Mouse (Mus musculus) liver, adult 2 months (tissue): ENCODE data around the gene Rab3ip. TPM values are rescaled to one million over a fixed set of nuclear protein-coding genes. Genes with fewer than 3 reads are reported as not detected.

Source experiments
- DNase-seq: peaks from one replicate; pipeline ENCODE4 v3.0.0-alpha.2; 2011; ENCODE audit warnings: low read depth, low spot score; ENCODE audit errors: extremely low read depth
- H3K27ac ChIP-seq: fragments of 200-500 bp; replicated peaks from 2 replicates; pipeline ENCODE4 v1.5.1; 2012; ENCODE audit warnings: low read depth, mild to moderate bottlenecking, control low read depth, inconsistent platforms, low read length; ENCODE audit not compliant: insufficient read depth
- H3K27me3 ChIP-seq: fragments of 200-500 bp; 2 replicates; pipeline ENCODE4 v1.6.1; 2012; ENCODE audit warnings: mild to moderate bottlenecking, moderate library complexity, low read length, inconsistent platforms; ENCODE audit not compliant: control insufficient read depth, insufficient read depth
- H3K36me3 ChIP-seq: fragments of 200-500 bp; 2 replicates; pipeline ENCODE4 v1.6.1; 2012; ENCODE audit warnings: low read length, inconsistent platforms; ENCODE audit not compliant: control insufficient read depth, insufficient read depth
- H3K4me1 ChIP-seq: fragments of 200-500 bp; 2 replicates; pipeline ENCODE4 v1.6.1; 2011; ENCODE audit warnings: low read length; ENCODE audit not compliant: control insufficient read depth, insufficient read depth
- H3K4me3 ChIP-seq: fragments of 200-500 bp; 2 replicates; pipeline ENCODE4 v1.5.1; 2011; ENCODE audit warnings: low read depth, mild to moderate bottlenecking, control low read depth, low read length, moderate library complexity; ENCODE audit not compliant: insufficient read depth
- H3K79me2 ChIP-seq: fragments of 200-500 bp; 2 replicates; pipeline ENCODE4 v1.6.1; 2012; ENCODE audit warnings: inconsistent platforms, mild to moderate bottlenecking, low read length, moderate library complexity; ENCODE audit not compliant: control insufficient read depth, insufficient read depth
- H3K9ac ChIP-seq: fragments of 200-500 bp; 2 replicates; pipeline ENCODE4 v1.6.1; 2012; ENCODE audit warnings: low read depth, mild to moderate bottlenecking, control low read depth, inconsistent platforms, low read length
- CTCF ChIP-seq: fragments of 200-500 bp; IDR thresholded peaks from 2 replicates; pipeline ENCODE4 v1.5.1; 2011; ENCODE audit warnings: low read depth, low read length, control low read depth
- POLR2A ChIP-seq: fragments of 200-500 bp; IDR thresholded peaks from 2 replicates; pipeline ENCODE4 v1.6.1; 2011; ENCODE audit warnings: low read length, control low read depth; ENCODE audit not compliant: insufficient read depth; ENCODE audit errors: extremely low read depth
- WGBS: fragments of 180-500 bp; shearing (Covaris S2); methylation state at CpG from one replicate; pipeline ENCODE4 v1.1.7; 2018; 5-methylcytosine and 5-hydroxymethylcytosine counted together
- polyA plus RNA-seq: library from polyadenylated mRNA; depleted of rRNA; stranded (reverse); fragments of >200 nt; gene quantifications from 2 replicates; pipeline ENCODE4 v1.2.3, GENCODE M21; 2012
- total RNA-seq: library from RNA; depleted of rRNA; stranded (reverse); fragments of >200 nt; gene quantifications from 2 replicates; pipeline ENCODE4 v1.2.3, GENCODE M21; 2014

Gene Rab3ip
- total and polyA plus RNA-seq, 2 experiments: 25.9 to 66.5 TPM

- no peak overlapping the region for H3K27ac ChIP-seq
- H3K4me3 ChIP-seq: no peak overlapping the region
- H3K36me3 ChIP-seq: peaks cover 30% of the 10 kb centered on the region
- H3K4me1 ChIP-seq: no peaks in the 10 kb centered on the region
- WGBS: 38% methylated on average over 10 of the region's 10 CpGs
- no peaks in the 10 kb centered on the region for H3K27me3 ChIP-seq
- no peaks in the 10 kb centered on the region for H3K79me2 ChIP-seq
- peak; percentile 31 for DNase-seq
- H3K9ac ChIP-seq: no peak overlapping the region
- TF ChIP-seq CTCF (no peak), POLR2A (no peak)
Measured at GRCm38 (mm10) chr10:116904503-116904908, 46.1 kb downstream of the Rab3ip start.

GRCm38 (mm10) chr10:116896336-116897177, 54.0 kb downstream of the Rab3ip start, which contains the start of gene Myrfl:
Myrfl (minus strand) TSS chr10:116896919.
- 79% methylated on average over 17 of the region's 17 CpGs for WGBS
- Histone ChIP-seq H3K27me3 (no peaks in the 10 kb centered on the region), H3K4me3 (no peak within 1 kb of the TSS), H3K79me2 (no peaks in the 10 kb centered on the region), H3K9ac (no peak within 1 kb of the TSS), H3K36me3 (no peaks in the 10 kb centered on the region), H3K27ac (no peak within 1 kb of the TSS), H3K4me1 (no peaks in the 10 kb centered on the region)
- no peak for DNase-seq
- TF ChIP-seq CTCF (no peak), POLR2A (no peak)

GRCm38 (mm10) chr10:116895108-116895833, 55.3 kb downstream of the Rab3ip start:
- TF ChIP-seq POLR2A (no peak), CTCF (no peak)
- Histone ChIP-seq H3K79me2 (no peaks in the 10 kb centered on the region), H3K27me3 (no peaks in the 10 kb centered on the region), H3K36me3 (no peaks in the 10 kb centered on the region), H3K4me1 (no peaks in the 10 kb centered on the region), H3K9ac (no peak overlapping the region), H3K4me3 (no peak overlapping the region), H3K27ac (no peak overlapping the region)
- no peak for DNase-seq
- 93% methylated on average over 12 of the region's 12 CpGs for WGBS

GRCm38 (mm10) chr10:116894540-116894939, 56.0 kb downstream of the Rab3ip start:
- H3K36me3 ChIP-seq: no peaks in the 10 kb centered on the region
- no peaks in the 10 kb centered on the region for H3K4me1 ChIP-seq
- H3K4me3 ChIP-seq: no peak overlapping the region
- H3K9ac ChIP-seq: no peak overlapping the region
- DNase-seq: no peak
- H3K27me3 ChIP-seq: no peaks in the 10 kb centered on the region
- no peaks in the 10 kb centered on the region for H3K79me2 ChIP-seq
- no peak for TF ChIP-seq CTCF
- no peak for TF ChIP-seq POLR2A
- WGBS: 85% methylated on average over 6 of the region's 6 CpGs
- H3K27ac ChIP-seq: no peak overlapping the region

GRCm38 (mm10) chr10:116893753-116894152, 56.8 kb downstream of the Rab3ip start:
- peak; percentile 31; the same call in 1 of the 2 replicates for TF ChIP-seq CTCF
- no peak for TF ChIP-seq POLR2A
- 13% methylated on average over 3 of the region's 3 CpGs for WGBS
- no peak overlapping the region for H3K9ac ChIP-seq
- no peaks in the 10 kb centered on the region for H3K4me1 ChIP-seq
- no peaks in the 10 kb centered on the region for H3K79me2 ChIP-seq
- H3K27ac ChIP-seq: no peak overlapping the region
- no peak overlapping the region for H3K4me3 ChIP-seq
- DNase-seq: peak; percentile 19
- H3K36me3 ChIP-seq: no peaks in the 10 kb centered on the region
- H3K27me3 ChIP-seq: no peaks in the 10 kb centered on the region
